Mouse (Mus musculus) heart, postnatal 0 days (tissue): ENCODE measurements around the gene Lrrn4.

Source experiments
- CTCF ChIP-seq: IDR thresholded peaks from 2 replicates; pipeline ENCODE4 v1.5.1; 2016; ENCODE audit warnings: antibody characterized with exemption, control low read depth, low read depth
- EP300 ChIP-seq: IDR thresholded peaks from 2 replicates; pipeline ENCODE4 v1.6.1; 2016; ENCODE audit warnings: antibody characterized with exemption, low read depth

- TF ChIP-seq EP300: no peak
- TF ChIP-seq CTCF: no peak
These were observed 46.6 kb upstream of the Lrrn4 start for GRCm38 (mm10) chr2:132927298-132927697.
